Mouse (Mus musculus) ES-Bruce4 (cell line): ENCODE measurements around the gene Olfr799. TPM values are rescaled to one million over a fixed set of nuclear protein-coding genes. Genes with fewer than 3 reads are reported as not detected.
A peak's percentile ranks its signal among the peaks of the same experiment; 100 is the strongest.

Source experiments
- H3K27ac ChIP-seq: 2 replicates; pipeline ENCODE4 v1.5.1; 2012; ENCODE audit warnings: low read length, inconsistent platforms; ENCODE audit not compliant: insufficient read depth
- H3K27me3 ChIP-seq: 2 replicates; pipeline ENCODE4 v1.6.1; 2012; ENCODE audit warnings: mild to moderate bottlenecking, low read length, inconsistent platforms; ENCODE audit not compliant: control insufficient read depth, poor library complexity, insufficient read depth, severe bottlenecking
- H3K36me3 ChIP-seq: 2 replicates; pipeline ENCODE4 v1.6.1; 2012; ENCODE audit warnings: inconsistent platforms, mild to moderate bottlenecking, low read length, moderate library complexity; ENCODE audit not compliant: control insufficient read depth, poor library complexity, insufficient read depth, severe bottlenecking
- H3K4me1 ChIP-seq: one replicate; pipeline ENCODE4 v1.8.1; 2011; ENCODE audit warnings: low read length; ENCODE audit not compliant: control insufficient read depth, insufficient read depth
- H3K4me3 ChIP-seq: 2 replicates; pipeline ENCODE4 v1.5.1; 2011; ENCODE audit warnings: low read depth, mild to moderate bottlenecking, low read length
- H3K9ac ChIP-seq: 2 replicates; pipeline ENCODE4 v1.6.1; 2012; ENCODE audit warnings: low read depth, mild to moderate bottlenecking, inconsistent platforms; ENCODE audit not compliant: poor library complexity, severe bottlenecking
- H3K9me3 ChIP-seq: replicated peaks from 2 replicates; pipeline ENCODE4 v1.6.1; 2012; ENCODE audit warnings: mild to moderate bottlenecking, low read length, inconsistent platforms; ENCODE audit not compliant: control insufficient read depth, poor library complexity, insufficient read depth, severe bottlenecking
- CTCF ChIP-seq: IDR thresholded peaks from one replicate; pipeline ENCODE4 v1.8.1; 2011; ENCODE audit warnings: low read depth, low read length
- EP300 ChIP-seq: IDR thresholded peaks from 2 replicates; pipeline ENCODE4 v1.6.1; 2011; ENCODE audit warnings: low read depth, low read length; ENCODE audit not compliant: insufficient read depth
- POLR2A ChIP-seq: IDR thresholded peaks from one replicate; pipeline ENCODE4 v1.8.1; 2011; ENCODE audit warnings: low read length; ENCODE audit not compliant: insufficient read depth
- polyA plus RNA-seq: library from polyadenylated mRNA; stranded (reverse); fragments of >200 nt; gene quantifications from 2 replicates; pipeline ENCODE4 v1.2.4, GENCODE M21; 2011; ENCODE audit warnings: low read depth; ENCODE audit not compliant: missing spikeins, insufficient read depth, insufficient read length

The Olfr799 gene
- not detected in 2 replicates for polyA plus RNA-seq

DNA sequence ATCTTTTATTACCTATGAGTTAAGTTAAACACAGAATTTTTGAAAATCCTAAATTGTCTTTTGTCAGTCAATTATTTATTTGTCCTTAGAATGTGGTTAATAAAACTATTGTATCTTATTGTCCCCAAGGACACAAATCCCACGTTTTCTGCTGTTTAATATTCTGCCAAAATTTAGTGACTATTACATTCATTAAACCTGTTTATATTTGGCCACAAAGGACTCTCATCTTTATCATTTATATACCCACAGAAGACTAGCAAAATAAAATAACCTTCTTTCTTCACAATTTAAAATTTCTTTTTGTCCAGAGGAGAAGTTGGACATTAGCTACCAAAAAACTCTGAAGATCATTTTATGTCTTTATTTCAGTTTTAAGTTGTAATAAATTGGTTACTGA, at the start of gene Olfr799:
TSS of gene Olfr799 (plus strand) at position 301 of the 400 bp plus-strand sequence.
- H3K4me3 ChIP-seq = no peak within 1 kb of the TSS
- TF ChIP-seq CTCF (no peak), EP300 (no peak), POLR2A (no peak)
- no peaks in the 10 kb centered on the region for H3K9me3 ChIP-seq
- no peaks in the 10 kb centered on the region for H3K4me1 ChIP-seq
- no peaks in the 10 kb centered on the region for H3K36me3 ChIP-seq
- no peak within 1 kb of the TSS for H3K27ac ChIP-seq
- no peak within 1 kb of the TSS for H3K9ac ChIP-seq
- H3K27me3 ChIP-seq = no peaks in the 10 kb centered on the region

GRCm38 (mm10) chr10:129612470-129612869, 24.8 kb upstream of the Olfr799 start, which contains the start of gene Olfr796:
Gene Olfr796 (minus strand): TSS chr10:129612570.
- Histone ChIP-seq H3K4me1 (no peaks in the 10 kb centered on the region), H3K9me3 (no peaks in the 10 kb centered on the region), H3K27ac (no peak within 1 kb of the TSS), H3K4me3 (no peak within 1 kb of the TSS), H3K9ac (no peak within 1 kb of the TSS), H3K36me3 (no peaks in the 10 kb centered on the region), H3K27me3 (no peaks in the 10 kb centered on the region)
- no peak for TF ChIP-seq POLR2A
- TF ChIP-seq CTCF = no peak
- TF ChIP-seq EP300 = no peak

- H3K27me3 ChIP-seq = no peaks in the 10 kb centered on the region
- no peaks in the 10 kb centered on the region for H3K36me3 ChIP-seq
- H3K4me1 ChIP-seq = no peaks in the 10 kb centered on the region
- H3K4me3 ChIP-seq = no peak overlapping the region
- no peak overlapping the region for H3K9ac ChIP-seq
- TF ChIP-seq EP300 = no peak
- TF ChIP-seq CTCF = peak; percentile 18
- no peak for TF ChIP-seq POLR2A
- no peaks in the 10 kb centered on the region for H3K9me3 ChIP-seq
- no peak overlapping the region for H3K27ac ChIP-seq
Measured at GRCm38 (mm10) chr10:129621724-129622123, 15.6 kb upstream of the Olfr799 start.

DNA sequence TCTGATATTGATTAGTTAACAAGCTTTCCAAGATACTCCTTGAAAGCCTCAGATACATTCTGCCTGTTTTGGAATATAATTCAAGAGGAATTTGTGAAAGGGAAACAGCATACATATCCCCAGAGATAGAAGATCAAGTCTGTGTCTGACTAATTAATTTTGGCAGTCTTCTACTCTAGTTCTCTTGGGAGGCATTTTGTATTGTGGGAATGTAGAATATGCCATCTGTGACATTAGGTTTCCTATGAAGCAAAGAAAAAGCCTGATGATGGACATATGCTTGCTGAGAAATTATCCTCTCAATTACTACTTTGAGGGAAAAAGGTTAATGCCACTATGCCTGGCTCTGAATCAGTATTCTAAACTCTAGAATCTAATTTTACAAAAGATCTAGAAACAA, 14.0 kb upstream of the Olfr799 start:
- Histone ChIP-seq H3K27me3 (no peaks in the 10 kb centered on the region), H3K4me1 (no peaks in the 10 kb centered on the region), H3K9ac (no peak overlapping the region), H3K4me3 (no peak overlapping the region), H3K9me3 (no peaks in the 10 kb centered on the region), H3K27ac (no peak overlapping the region), H3K36me3 (no peaks in the 10 kb centered on the region)
- TF ChIP-seq EP300 (no peak), POLR2A (no peak), CTCF (no peak)

GRCm38 (mm10) chr10:129627834-129628233, 9.4 kb upstream of the Olfr799 start, which contains the start of gene Olfr798:
Gene Olfr798 (minus strand): TSS chr10:129627934.
- TF ChIP-seq EP300 (no peak), CTCF (no peak), POLR2A (no peak)
- H3K4me1 ChIP-seq = no peaks in the 10 kb centered on the region
- no peak within 1 kb of the TSS for H3K4me3 ChIP-seq
- no peak within 1 kb of the TSS for H3K27ac ChIP-seq
- H3K9ac ChIP-seq = no peak within 1 kb of the TSS
- no peaks in the 10 kb centered on the region for H3K27me3 ChIP-seq
- H3K36me3 ChIP-seq = no peaks in the 10 kb centered on the region
- H3K9me3 ChIP-seq = no peaks in the 10 kb centered on the region

GRCm38 (mm10) chr10:129651763-129652162, 14.5 kb downstream of the Olfr799 start:
- H3K27ac ChIP-seq = no peak overlapping the region

More at GRCm38 (mm10) chr10:129651763-129652162, 14.5 kb downstream of the Olfr799 start:
- no peaks in the 10 kb centered on the region for H3K9me3 ChIP-seq
- H3K9ac ChIP-seq = no peak overlapping the region
- H3K36me3 ChIP-seq = no peaks in the 10 kb centered on the region
- H3K4me1 ChIP-seq = no peaks in the 10 kb centered on the region
- no peak overlapping the region for H3K4me3 ChIP-seq
- TF ChIP-seq CTCF (no peak), EP300 (no peak), POLR2A (no peak)
- H3K27me3 ChIP-seq = no peaks in the 10 kb centered on the region
